Mouse (Mus musculus) adipocyte (in vitro differentiated cells): ENCODE measurements around the gene Ube2l6.

Experiments used
- DNase-seq: peaks from one replicate; pipeline ENCODE4 v3.0.0-alpha.2; 2016; ENCODE audit warnings: low spot score

Ube2l6 gene

GRCm38 (mm10) chr2:84798493-84798921 lies at the start of gene Ube2l6:
TSS of gene Ube2l6 (plus strand) at chr2:84798828.
- peak; percentile 50 for DNase-seq

DNA sequence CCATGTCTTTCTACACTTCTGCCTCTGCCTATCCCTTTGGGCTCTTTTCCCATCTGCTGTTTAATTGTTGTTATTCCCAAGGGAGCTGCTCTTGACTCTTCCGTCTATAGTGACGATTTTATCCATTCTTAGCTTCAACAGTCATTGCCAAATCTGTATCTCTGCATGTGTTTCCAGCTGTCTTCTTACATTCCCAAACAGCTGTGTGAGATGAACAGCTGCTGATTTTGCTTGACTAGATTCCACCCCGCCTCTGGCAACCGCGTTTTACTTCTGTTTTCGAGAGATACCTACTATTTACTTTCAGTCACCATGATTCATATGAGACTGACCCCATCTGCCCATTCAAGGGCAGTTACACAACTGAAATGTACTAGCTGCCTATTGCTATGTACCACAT lies 48.5 kb upstream of the Ube2l6 start:
- no peak for DNase-seq

GRCm38 (mm10) chr2:84756245-84756644 lies 42.4 kb upstream of the Ube2l6 start:
- no peak for DNase-seq

DNA sequence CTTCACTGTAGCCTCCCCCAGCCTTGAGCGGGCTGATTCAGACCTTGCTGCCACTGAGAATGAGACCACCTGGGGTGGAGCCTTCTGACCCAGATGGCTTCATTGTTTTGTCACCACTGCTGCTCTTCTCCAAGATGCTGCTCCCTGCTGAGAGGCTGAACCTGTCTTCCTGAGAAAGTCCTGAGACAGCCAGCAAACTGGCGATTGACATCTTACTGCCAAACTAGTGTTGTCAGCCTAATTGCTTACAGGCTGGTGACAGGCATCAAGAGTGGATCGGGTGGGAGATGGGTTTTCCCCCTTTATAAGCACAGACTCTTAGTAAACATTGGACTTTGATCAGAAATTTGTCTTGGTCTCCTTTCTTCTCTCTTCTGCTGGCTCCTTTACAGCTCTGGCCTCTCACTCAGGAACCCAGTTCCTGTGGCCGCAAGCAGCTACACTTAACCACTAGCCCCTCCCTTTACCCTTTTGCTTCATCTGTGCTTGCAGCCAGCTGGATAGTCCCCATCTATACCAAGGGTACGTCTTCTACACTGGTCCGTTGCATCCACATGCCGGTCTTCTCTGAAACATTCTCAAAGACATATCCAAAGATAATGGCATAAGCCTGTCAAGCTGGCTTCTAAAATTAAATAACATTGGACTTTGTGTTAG lies 41.5 kb upstream of the Ube2l6 start:
- peak; percentile 77 for DNase-seq

- peak; percentile 83 for DNase-seq
Measured at GRCm38 (mm10) chr2:84758542-84759127, 40.0 kb upstream of the Ube2l6 start.

GRCm38 (mm10) chr2:84760777-84761176 lies 37.9 kb upstream of the Ube2l6 start:
- DNase-seq = no peak

DNA sequence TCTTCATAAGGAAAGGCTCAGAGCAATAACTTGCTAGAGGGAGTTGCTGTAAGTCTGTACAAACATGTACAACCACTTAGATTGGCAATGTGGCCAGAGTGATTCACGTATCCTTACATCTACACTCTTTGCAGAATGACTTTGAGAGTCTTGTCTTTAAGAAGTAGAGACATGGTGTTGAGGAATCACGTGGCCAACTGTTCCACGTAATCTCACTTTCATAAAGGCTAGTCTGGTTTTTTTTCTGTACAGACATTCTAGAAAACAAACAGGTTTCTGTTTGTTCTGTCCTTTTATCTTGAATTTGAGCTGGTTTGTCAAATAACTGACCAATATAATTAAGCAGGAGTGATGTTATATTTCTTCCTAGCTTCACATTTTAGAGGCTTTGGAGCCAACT lies 37.3 kb upstream of the Ube2l6 start:
- DNase-seq = no peak

GRCm38 (mm10) chr2:84761840-84762239 lies 36.8 kb upstream of the Ube2l6 start:
- peak; percentile 37 for DNase-seq

DNA sequence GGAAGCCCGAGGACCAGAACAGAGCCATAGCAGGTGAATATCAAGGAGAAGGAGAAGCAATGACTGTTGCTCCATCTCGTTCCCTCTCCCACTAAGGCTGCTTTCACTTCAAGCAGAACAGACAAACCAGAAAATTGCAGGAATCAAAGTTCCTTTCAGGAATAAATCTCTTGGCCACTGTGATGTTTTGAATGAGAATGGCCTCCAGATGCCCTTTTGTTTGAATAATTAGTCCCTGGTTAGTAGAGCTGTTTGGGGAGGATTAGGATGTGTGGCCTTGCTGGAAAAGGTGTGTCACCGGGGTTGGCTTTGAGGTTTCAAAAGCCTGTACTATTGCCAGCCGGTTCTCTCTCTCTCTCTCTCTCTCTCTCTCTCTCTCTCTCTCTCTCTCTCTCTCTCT lies 36.3 kb upstream of the Ube2l6 start:
- no peak for DNase-seq

DNA sequence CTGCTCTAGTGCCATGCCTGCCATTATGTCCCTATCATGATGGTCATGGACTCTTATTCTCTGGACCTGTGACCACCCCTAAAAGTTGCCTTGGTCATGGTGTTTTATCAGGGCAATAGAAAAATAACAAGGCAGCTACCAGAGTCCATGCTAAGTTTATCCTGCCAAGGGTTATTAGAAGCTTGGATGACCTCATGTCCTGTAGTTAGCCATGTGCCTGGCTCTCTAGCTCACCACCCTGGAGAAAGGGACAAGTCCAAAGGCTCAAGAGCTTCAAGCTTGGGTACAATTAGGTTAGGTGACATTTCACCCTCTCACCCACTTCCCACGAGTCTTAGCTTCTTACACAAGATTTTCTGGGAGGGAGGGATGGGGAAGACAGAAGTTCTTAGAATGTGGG lies 35.8 kb upstream of the Ube2l6 start:
- DNase-seq = peak; percentile 38

DNA sequence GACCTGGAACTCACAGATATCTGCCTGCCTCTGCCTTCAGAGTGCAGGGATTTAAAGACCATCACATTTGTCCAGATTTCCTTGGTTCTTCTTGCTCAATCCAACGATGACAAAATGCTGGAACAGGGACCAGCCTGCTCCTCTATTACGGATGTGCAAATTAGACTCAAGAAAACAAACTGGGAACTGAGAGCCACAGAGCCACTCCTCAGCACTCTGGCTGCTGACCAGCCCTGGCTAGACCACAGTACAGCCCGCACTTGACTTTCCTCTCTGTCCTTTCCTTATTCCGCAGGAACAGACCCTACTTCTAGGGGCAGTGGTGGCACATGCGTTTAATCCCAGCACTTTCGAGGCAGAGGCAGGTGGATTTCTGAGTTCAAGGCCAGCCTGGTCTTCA lies 28.1 kb upstream of the Ube2l6 start:
- peak; percentile 37 for DNase-seq

DNA sequence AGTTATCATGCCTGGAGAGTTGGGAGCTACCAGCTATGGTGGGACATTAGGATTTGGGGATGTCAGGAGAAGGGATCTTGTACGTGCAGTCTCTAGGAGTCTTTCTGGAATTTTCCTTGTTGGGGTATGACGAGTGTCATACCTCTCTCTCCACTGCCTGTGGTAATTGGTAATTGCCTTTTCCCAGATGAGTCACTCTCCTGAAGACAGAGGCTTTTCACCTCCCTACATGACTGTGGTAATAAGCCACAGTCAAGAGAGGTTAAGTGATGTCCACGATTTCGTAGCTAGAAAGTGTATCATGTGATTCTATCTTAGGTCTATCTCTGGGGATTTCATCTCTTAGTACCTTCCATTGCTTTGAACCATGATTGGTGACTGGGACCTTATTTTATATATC lies 26.2 kb upstream of the Ube2l6 start:
- no peak for DNase-seq

GRCm38 (mm10) chr2:84773195-84773594 lies 25.4 kb upstream of the Ube2l6 start:
- DNase-seq = no peak

DNA sequence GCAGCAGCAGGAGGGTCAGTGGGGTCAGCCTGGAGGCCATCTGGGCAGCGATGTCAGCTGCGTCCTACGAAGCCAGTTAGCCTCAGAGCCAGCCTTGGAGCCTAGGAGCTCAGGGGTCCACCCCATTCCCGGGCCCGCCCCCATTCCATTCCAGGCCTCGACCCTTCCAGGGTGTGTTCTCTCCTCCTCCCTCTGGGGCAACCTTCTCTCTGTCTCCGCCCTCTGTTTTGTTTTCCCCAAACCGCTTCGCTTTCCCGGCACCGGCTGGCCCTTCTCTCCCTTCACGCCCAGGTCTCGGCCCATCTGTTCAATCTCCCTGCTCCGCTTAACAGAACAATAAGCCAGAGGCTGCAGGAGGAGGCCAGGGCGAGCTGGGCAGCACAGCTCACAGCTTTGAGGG lies 23.9 kb upstream of the Ube2l6 start:
- DNase-seq = no peak

- DNase-seq = no peak
Measured at GRCm38 (mm10) chr2:84775241-84775640, 23.4 kb upstream of the Ube2l6 start, which contains the start of gene Serping1. TSS of gene Serping1 (minus strand) at chr2:84775444.

- no peak for DNase-seq
Measured at GRCm38 (mm10) chr2:84775665-84776064, 23.0 kb upstream of the Ube2l6 start.

DNA sequence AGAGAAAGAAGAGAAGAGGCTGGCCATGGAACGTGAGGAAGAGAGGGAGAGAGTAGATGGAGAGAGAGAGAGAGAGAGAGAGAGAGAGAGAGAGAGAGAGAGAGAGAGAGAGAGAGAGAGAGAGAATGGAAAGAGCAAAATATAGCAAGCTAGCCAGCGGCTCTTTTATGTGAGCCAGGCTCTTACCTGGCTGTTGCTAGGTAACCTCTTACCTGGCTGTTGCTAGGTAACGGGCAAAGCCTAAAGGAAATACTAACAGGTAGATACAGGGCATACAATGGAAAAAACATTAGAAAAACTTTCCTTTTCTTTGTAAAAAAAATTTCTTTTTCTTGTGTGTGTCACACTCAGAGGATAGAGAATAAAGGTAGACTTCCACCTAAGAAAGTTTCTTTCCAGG lies 20.9 kb upstream of the Ube2l6 start:
- no peak for DNase-seq

- no peak for DNase-seq
Measured at GRCm38 (mm10) chr2:84779210-84779609, 19.4 kb upstream of the Ube2l6 start.

- DNase-seq = no peak
Measured at GRCm38 (mm10) chr2:84783315-84783714, 15.3 kb upstream of the Ube2l6 start.

DNA sequence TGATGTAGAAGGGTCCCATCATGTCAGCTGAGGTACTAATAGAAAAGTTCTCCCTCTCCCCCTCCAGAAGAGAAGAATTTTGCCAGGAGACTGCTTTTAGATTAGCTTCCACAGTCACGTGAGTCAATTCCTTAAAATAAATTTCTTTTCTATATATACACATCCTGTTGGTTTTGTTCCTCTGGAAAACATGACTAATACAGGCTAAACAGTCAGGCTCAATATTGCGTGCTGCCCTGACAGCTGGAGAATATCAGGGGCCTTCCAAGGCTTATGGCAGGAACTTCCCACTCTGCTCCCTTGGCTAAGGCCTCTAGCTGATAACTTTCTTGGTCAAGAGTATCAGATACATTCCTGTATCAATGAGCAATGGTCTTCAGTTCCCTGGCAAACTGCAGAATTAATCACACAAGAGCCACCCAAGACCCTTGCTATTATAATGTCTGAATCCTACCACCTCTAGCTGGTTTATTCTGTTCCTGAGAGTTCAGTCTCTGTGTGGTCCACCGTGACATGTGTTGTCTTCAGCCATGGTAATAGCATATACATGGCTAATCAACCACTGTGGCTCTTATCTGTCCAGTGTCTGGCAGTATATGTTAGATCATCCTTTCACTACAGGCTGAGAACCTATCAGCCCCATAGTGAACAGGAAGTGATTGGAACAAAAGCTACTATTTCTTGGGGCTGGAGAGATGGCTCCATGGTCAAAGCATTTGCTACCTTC lies 14.6 kb upstream of the Ube2l6 start:
- no peak for DNase-seq

- no peak for DNase-seq
Measured at GRCm38 (mm10) chr2:84788316-84788715, 10.3 kb upstream of the Ube2l6 start.

- no peak for DNase-seq
Measured at GRCm38 (mm10) chr2:84790418-84790817, 8.2 kb upstream of the Ube2l6 start.

GRCm38 (mm10) chr2:84792516-84792915 lies 6.1 kb upstream of the Ube2l6 start:
- peak; percentile 43 for DNase-seq
